Mouse (Mus musculus) erythroblast, embryonic 14.5 days (primary cell): ENCODE measurements around the gene Msl1. TPM values are rescaled to one million over a fixed set of nuclear protein-coding genes. Genes with fewer than 3 reads are reported as not detected.

Source experiments
- H3K27me3 ChIP-seq: 2 replicates; pipeline ENCODE4 v1.6.1; 2012; ENCODE audit warnings: inconsistent platforms; ENCODE audit not compliant: control insufficient read depth
- H3K36me3 ChIP-seq: 2 replicates; pipeline ENCODE4 v1.6.1; 2012; ENCODE audit warnings: mild to moderate bottlenecking, inconsistent platforms; ENCODE audit not compliant: control insufficient read depth
- H3K4me1 ChIP-seq: 2 replicates; pipeline ENCODE4 v1.6.1; 2012; ENCODE audit warnings: inconsistent platforms; ENCODE audit not compliant: control insufficient read depth
- H3K4me3 ChIP-seq: replicated peaks from 2 replicates; pipeline ENCODE3; 2012; ENCODE audit warnings: moderate library complexity, mild to moderate bottlenecking, inconsistent platforms
- H3K9me3 ChIP-seq: 2 replicates; pipeline ENCODE4 v1.6.1; 2012; ENCODE audit warnings: low read length, inconsistent platforms, mixed read lengths; ENCODE audit not compliant: control insufficient read depth
- GATA1 ChIP-seq: IDR thresholded peaks from 2 replicates; pipeline ENCODE4 v1.6.1; 2012; ENCODE audit warnings: low read length, inconsistent platforms, mixed read lengths
- TAL1 ChIP-seq: IDR thresholded peaks from 3 replicates; pipeline ENCODE4 v1.6.1; 2012; ENCODE audit warnings: low read length, inconsistent platforms, mixed read lengths
- polyA plus RNA-seq: library from polyadenylated mRNA; stranded (reverse); fragments of >175 nt; gene quantifications from 2 replicates; pipeline ENCODE4 v1.2.3, GENCODE M21; 2012

Msl1 gene
- polyA plus RNA-seq, 1 experiment, result 2.7 TPM

DNA sequence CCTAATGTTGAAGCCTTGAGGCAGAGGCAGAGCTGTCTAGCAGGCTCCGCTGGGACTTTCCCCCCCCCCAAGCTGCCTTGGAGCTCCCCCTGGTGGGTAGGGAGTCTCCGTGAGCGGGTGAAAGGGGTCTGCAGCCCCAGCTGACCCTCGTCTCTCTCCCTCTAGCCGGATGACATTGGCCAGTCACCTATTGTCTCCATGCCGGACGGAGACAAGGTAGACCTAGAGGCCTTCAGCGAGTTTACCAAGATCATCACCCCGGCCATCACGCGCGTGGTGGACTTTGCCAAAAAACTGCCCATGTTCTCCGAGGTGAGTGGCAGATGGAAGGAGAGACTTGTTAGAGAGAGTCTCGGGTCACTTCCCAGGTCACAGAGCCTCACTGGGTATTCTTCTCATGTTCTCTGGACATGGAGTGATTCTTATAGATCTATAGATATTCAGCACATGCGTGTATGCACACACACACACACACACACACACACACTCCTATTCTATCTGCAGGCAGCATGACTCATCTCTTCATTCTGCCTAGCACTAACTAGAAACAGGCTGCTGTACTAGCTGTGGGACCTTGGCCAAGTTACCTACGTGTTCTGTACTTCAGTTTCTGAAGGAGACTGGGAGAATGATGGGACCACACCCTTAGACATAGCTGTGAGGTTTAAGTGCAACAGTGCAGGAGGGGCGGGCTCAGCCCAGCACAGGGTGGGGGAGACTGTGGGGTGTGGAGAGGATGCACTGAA, 32.4 kb upstream of the Msl1 start:
- Histone ChIP-seq H3K9me3 (peaks cover 3% of the 10 kb centered on the region; the same call in 1 of the 2 replicates), H3K4me1 (peaks cover 59% of the 10 kb centered on the region), H3K4me3 (no peak overlapping the region), H3K27me3 (no peaks in the 10 kb centered on the region), H3K36me3 (peaks cover 72% of the 10 kb centered on the region)
- TF ChIP-seq GATA1 (no peak), TAL1 (no peak)

DNA sequence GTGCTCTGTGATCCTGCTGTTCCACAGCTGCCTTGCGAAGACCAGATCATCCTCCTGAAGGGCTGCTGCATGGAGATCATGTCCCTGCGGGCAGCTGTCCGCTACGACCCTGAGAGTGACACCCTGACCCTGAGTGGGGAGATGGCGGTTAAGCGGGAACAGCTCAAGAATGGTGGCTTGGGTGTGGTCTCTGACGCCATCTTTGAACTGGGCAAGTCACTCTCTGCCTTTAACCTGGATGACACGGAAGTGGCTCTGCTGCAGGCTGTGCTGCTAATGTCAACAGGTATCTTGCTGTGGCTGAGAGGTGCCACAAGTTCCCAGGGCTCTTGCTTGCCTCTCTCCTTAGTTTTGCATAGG, 31.8 kb upstream of the Msl1 start:
- Histone ChIP-seq H3K4me1 (peaks cover 65% of the 10 kb centered on the region), H3K27me3 (no peaks in the 10 kb centered on the region), H3K9me3 (peaks cover 3% of the 10 kb centered on the region; the same call in 1 of the 2 replicates), H3K36me3 (peaks cover 70% of the 10 kb centered on the region), H3K4me3 (no peak overlapping the region)
- TF ChIP-seq TAL1 (no peak), GATA1 (no peak)

- Histone ChIP-seq H3K4me1 (peaks cover 71% of the 10 kb centered on the region), H3K4me3 (no peak overlapping the region), H3K36me3 (peaks cover 72% of the 10 kb centered on the region), H3K9me3 (peaks cover 3% of the 10 kb centered on the region; the same call in 1 of the 2 replicates), H3K27me3 (no peaks in the 10 kb centered on the region)
- no peak for TF ChIP-seq TAL1
- TF ChIP-seq GATA1, result no peak
These were observed 31.2 kb upstream of the Msl1 start for GRCm38 (mm10) chr11:98764091-98764490.

- H3K4me1 ChIP-seq, result peaks cover 78% of the 10 kb centered on the region
- H3K4me3 ChIP-seq, result no peak overlapping the region
- no peaks in the 10 kb centered on the region for H3K27me3 ChIP-seq
- H3K9me3 ChIP-seq, result peaks cover 3% of the 10 kb centered on the region; the same call in 1 of the 2 replicates
- no peak for TF ChIP-seq GATA1
- no peak for TF ChIP-seq TAL1
- peaks cover 75% of the 10 kb centered on the region for H3K36me3 ChIP-seq
These were observed 30.6 kb upstream of the Msl1 start for GRCm38 (mm10) chr11:98764746-98765145.

- no peak overlapping the region for H3K4me3 ChIP-seq
- peaks cover 76% of the 10 kb centered on the region for H3K36me3 ChIP-seq
- H3K9me3 ChIP-seq, result peaks cover 2% of the 10 kb centered on the region; the same call in 1 of the 2 replicates
- peaks cover 85% of the 10 kb centered on the region for H3K4me1 ChIP-seq
- H3K27me3 ChIP-seq, result no peaks in the 10 kb centered on the region
- no peak for TF ChIP-seq TAL1
- no peak for TF ChIP-seq GATA1
These were observed 29.7 kb upstream of the Msl1 start for GRCm38 (mm10) chr11:98765421-98766309.

- peaks cover 87% of the 10 kb centered on the region for H3K4me1 ChIP-seq
These were observed 29.0 kb upstream of the Msl1 start for GRCm38 (mm10) chr11:98766346-98766745.

DNA sequence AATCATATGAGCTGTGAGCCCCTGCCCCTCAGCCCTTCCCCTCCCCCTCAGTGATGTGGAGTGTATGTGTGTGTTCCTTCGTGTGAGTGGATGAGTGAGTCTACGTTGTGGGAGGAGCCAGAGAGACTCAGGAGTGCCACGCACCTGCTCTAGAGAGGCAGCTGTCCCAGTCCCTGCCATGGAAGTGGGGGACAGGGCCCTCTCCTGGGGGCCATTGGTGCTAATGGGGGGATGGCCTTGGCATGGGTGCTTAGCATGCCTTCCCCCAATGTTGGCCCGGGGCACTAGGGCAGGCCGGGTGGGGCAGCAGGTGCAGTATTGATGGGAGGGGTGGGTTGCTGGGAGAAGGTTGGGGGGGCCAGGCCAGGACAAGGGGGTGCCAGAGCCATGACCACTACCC, 28.5 kb upstream of the Msl1 start:
- TF ChIP-seq TAL1 (no peak), GATA1 (no peak)
- Histone ChIP-seq H3K4me3 (no peak overlapping the region), H3K27me3 (no peaks in the 10 kb centered on the region), H3K9me3 (no peaks in the 10 kb centered on the region), H3K36me3 (peaks cover 70% of the 10 kb centered on the region), H3K4me1 (peaks cover 89% of the 10 kb centered on the region)

More at GRCm38 (mm10) chr11:98766346-98766745, 29.0 kb upstream of the Msl1 start:
- Histone ChIP-seq H3K9me3 (no peaks in the 10 kb centered on the region), H3K4me3 (no peak overlapping the region), H3K36me3 (peaks cover 74% of the 10 kb centered on the region), H3K27me3 (no peaks in the 10 kb centered on the region)
- TF ChIP-seq TAL1 (no peak), GATA1 (no peak)

DNA sequence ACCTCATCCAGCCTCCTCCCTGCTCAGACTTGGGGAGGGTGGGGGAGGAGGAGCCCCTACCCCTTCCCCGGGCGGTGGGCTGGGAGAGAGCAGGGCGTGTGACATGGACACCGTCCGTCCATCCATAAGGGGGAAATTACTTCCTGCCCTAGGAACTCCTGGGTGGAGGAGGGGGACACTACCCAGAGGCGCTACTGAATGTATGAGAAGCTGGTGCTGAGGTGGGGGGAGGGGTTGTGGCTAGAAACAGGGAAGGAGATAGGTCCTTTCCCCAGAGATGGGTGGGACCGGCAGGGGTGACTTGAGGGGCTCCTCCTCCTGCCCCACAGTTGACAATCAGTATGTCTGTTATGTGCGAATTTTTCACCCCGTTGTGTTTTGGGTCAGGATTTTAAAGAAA, 28.0 kb upstream of the Msl1 start:
- no peak for TF ChIP-seq TAL1
- TF ChIP-seq GATA1, result no peak
- Histone ChIP-seq H3K4me3 (peak overlapping the region; percentile 63), H3K27me3 (no peaks in the 10 kb centered on the region), H3K9me3 (no peaks in the 10 kb centered on the region), H3K36me3 (peaks cover 65% of the 10 kb centered on the region), H3K4me1 (peaks cover 90% of the 10 kb centered on the region)

GRCm38 (mm10) chr11:98767713-98768112, 27.6 kb upstream of the Msl1 start:
- Histone ChIP-seq H3K36me3 (peaks cover 62% of the 10 kb centered on the region), H3K4me1 (peaks cover 91% of the 10 kb centered on the region), H3K9me3 (no peaks in the 10 kb centered on the region), H3K27me3 (no peaks in the 10 kb centered on the region), H3K4me3 (peak overlapping the region; percentile 63)
- TF ChIP-seq GATA1 (no peak), TAL1 (no peak)
